Mouse (Mus musculus): ENCODE measurements around the gene Dek.

GRCm38 (mm10) chr13:47056126-47056525 is 49.9 kb downstream of the Dek start:
- TF ChIP-seq CTCF (IDR thresholded peaks at IDR 0.05; ENCODE audit: low read depth) (no peak), EP300 (IDR thresholded peaks at IDR 0.05; ENCODE audit: low read depth) (no peak)
